Mouse (Mus musculus) cerebellum, adult 2 months (tissue): Measurements from ENCODE around the gene Spink4.

Source experiments
- CTCF ChIP-seq: fragments of 200-500 bp; IDR thresholded peaks from 2 replicates; pipeline ENCODE4 v1.5.1; 2011; ENCODE audit warnings: low read depth, mild to moderate bottlenecking, control low read depth, low read length, moderate library complexity, borderline replicate concordance; ENCODE audit not compliant: insufficient read depth
- POLR2A ChIP-seq: fragments of 200-500 bp; IDR thresholded peaks from 2 replicates; pipeline ENCODE4 v1.6.1; 2011; ENCODE audit warnings: low read length, control low read depth, borderline replicate concordance; ENCODE audit not compliant: insufficient read depth

- TF ChIP-seq CTCF, result no peak
- TF ChIP-seq POLR2A, result no peak
Measured at GRCm38 (mm10) chr4:40943651-40944050, 23.8 kb downstream of the Spink4 start.
